ENCODE assay signal across 13 mouse cellular contexts in genomic region chr17:33675452-33675851, GRCm38 (mm10). TPM values are rescaled to one million over a fixed set of nuclear protein-coding genes. Genes with fewer than 3 reads are reported as not detected.
A peak's percentile ranks its signal among the peaks of the same experiment; 100 is the strongest.
DNase-seq lines count a peak whose midpoint lies in the region; ATAC-seq lines count a peak whose summit lies in the region.
"Had no signal": no experiment of that assay in that cellular context is flagged by ENCODE, and none has a peak within 500 bp of the region (broad histone marks: within the 10 kb centered on the region; RNA-seq: fewer than 3 reads in every experiment).

No protein-coding gene starts in this region.

- H3K9ac ChIP-seq in kidney, embryonic 14.5 days (ENCODE audit: low read depth, low read length) = no peak overlapping the region
- no peak overlapping the region for H3K9ac ChIP-seq in forebrain, embryonic 11.5 days (ENCODE audit: low read length)
- H3K9ac ChIP-seq: limb, embryonic 15.5 days; neural tube, embryonic 12.5 days had no signal

- H3K4me2 ChIP-seq in kidney, embryonic 14.5 days (replicated peaks; ENCODE audit: low read depth, low read length) = no peak overlapping the region
- no peak overlapping the region for H3K4me2 ChIP-seq in forebrain, embryonic 11.5 days (ENCODE audit: low read depth, low read length, severe bottlenecking)
- H3K4me2 ChIP-seq: limb, embryonic 15.5 days; neural tube, embryonic 12.5 days had no signal

- no peaks in the 10 kb centered on the region for H3K27me3 ChIP-seq in kidney, embryonic 14.5 days (ENCODE audit: control insufficient read depth, insufficient read depth, low read length)
- H3K27me3 ChIP-seq in forebrain, embryonic 11.5 days (ENCODE audit: control insufficient read depth, insufficient read depth, low read length) = no peaks in the 10 kb centered on the region
- H3K27me3 ChIP-seq: limb, embryonic 15.5 days; megakaryocyte, embryonic 14.5 days; neural tube, embryonic 12.5 days had no signal

- H3K36me3 ChIP-seq in kidney, embryonic 14.5 days (ENCODE audit: control insufficient read depth, insufficient read depth, low read length) = peaks cover 30% of the 10 kb centered on the region
- peaks cover 3% of the 10 kb centered on the region; the same call in 1 of the 2 replicates for H3K36me3 ChIP-seq in forebrain, embryonic 11.5 days (ENCODE audit: control insufficient read depth, insufficient read depth, low read length)

- peak; percentile 27 to 28 for DNase-seq in cerebellum, adult 18-20 months
- DNase-seq in cerebellum, adult 11-12 months = no peak
- DNase-seq in kidney, adult 18-20 months = peak; percentile 13
- DNase-seq in 416B (ENCODE audit: low read depth) = peak; percentile 24
- DNase-seq in large intestine, adult 2 months (ENCODE audit: low read depth, low spot score) = peak; percentile 84
- no peak for DNase-seq in forebrain, embryonic 11.5 days (ENCODE audit: low spot score)
- DNase-seq in retina, postnatal 1 day = no peak
- DNase-seq: B cell, adult 2 months had no signal

- no peaks in the 10 kb centered on the region for H3K9me3 ChIP-seq in kidney, embryonic 14.5 days (ENCODE audit: control insufficient read depth, low read length)
- no peaks in the 10 kb centered on the region for H3K9me3 ChIP-seq in forebrain, embryonic 11.5 days (ENCODE audit: control insufficient read depth, low read length)
- H3K9me3 ChIP-seq: limb, embryonic 15.5 days; megakaryocyte, embryonic 14.5 days; neural tube, embryonic 12.5 days had no signal

- 0 out of 2 replicates have a peak, but pooled peaks cover 2% of the 10 kb centered on the region for H3K4me1 ChIP-seq in kidney, embryonic 14.5 days (ENCODE audit: control insufficient read depth, insufficient read depth, low read length)
- H3K4me1 ChIP-seq in forebrain, embryonic 11.5 days (replicated peaks; ENCODE audit: control insufficient read depth, insufficient read depth, low read length) = no peaks in the 10 kb centered on the region
- H3K4me1 ChIP-seq: neural tube, embryonic 12.5 days had no signal

- H3K4me3 ChIP-seq in kidney, embryonic 14.5 days (ENCODE audit: low read length) = no peak overlapping the region
- H3K4me3 ChIP-seq in forebrain, embryonic 11.5 days (ENCODE audit: low read depth, low read length) = no peak overlapping the region
- H3K4me3 ChIP-seq: limb, embryonic 15.5 days; megakaryocyte, embryonic 14.5 days; neural tube, embryonic 12.5 days had no signal

- ATAC-seq in kidney, embryonic 14.5 days (ENCODE audit: low FRiP score, low TSS enrichment) = no peak
- no peak for ATAC-seq in forebrain, embryonic 11.5 days (replicated peaks; ENCODE audit: low FRiP score)
- ATAC-seq: hindbrain, embryonic 16.5 days had no signal

- H3K27ac ChIP-seq in kidney, embryonic 14.5 days (ENCODE audit: low read depth, low read length) = no peak overlapping the region
- H3K27ac ChIP-seq in forebrain, embryonic 11.5 days (ENCODE audit: low read depth, low read length) = no peak overlapping the region
- H3K27ac ChIP-seq: limb, embryonic 15.5 days; neural tube, embryonic 12.5 days had no signal

RNA-seq across cellular contexts. Expression of gene Hnrnpm, which starts 11.2 kb away (rescaled TPM):
- polyA plus RNA-seq in kidney, embryonic 14.5 days (2014; fragmentation: Nextera tagmentation; extraction: Ambion mirVana) = 375 and 422 TPM in 2 replicates
- polyA plus RNA-seq in large intestine, adult 2 months (2012; rRNA removed) = 49.2 and 52.1 TPM in 2 replicates
- polyA plus RNA-seq in forebrain, embryonic 11.5 days (2014; fragmentation: Nextera tagmentation; extraction: Ambion mirVana) = 574 and 590 TPM in 2 replicates

RNA-seq across cellular contexts. Expression of gene Pram1, which starts 37.6 kb away (rescaled TPM):
- 0.66 and 0.81 TPM in 2 replicates for polyA plus RNA-seq in kidney, embryonic 14.5 days (2014; fragmentation: Nextera tagmentation; extraction: Ambion mirVana)
- polyA plus RNA-seq in large intestine, adult 2 months (2012; rRNA removed) = 1.5 and 1.7 TPM in 2 replicates
- 0.61 and 1.2 TPM in 2 replicates for polyA plus RNA-seq in forebrain, embryonic 11.5 days (2014; fragmentation: Nextera tagmentation; extraction: Ambion mirVana)

RNA-seq across cellular contexts. Expression of gene March2, which starts 43.0 kb away (rescaled TPM):
- 31.2 and 46.1 TPM in 2 replicates for polyA plus RNA-seq in kidney, embryonic 14.5 days (2014; fragmentation: Nextera tagmentation; extraction: Ambion mirVana)
- 53.8 and 55.5 TPM in 2 replicates for polyA plus RNA-seq in large intestine, adult 2 months (2012; rRNA removed)
- polyA plus RNA-seq in forebrain, embryonic 11.5 days (2014; fragmentation: Nextera tagmentation; extraction: Ambion mirVana) = 39.3 and 40.1 TPM in 2 replicates

RNA-seq across cellular contexts. Expression of gene Zfp414, which starts 46.6 kb away (rescaled TPM):
- 73.1 and 82.9 TPM in 2 replicates for polyA plus RNA-seq in kidney, embryonic 14.5 days (2014; fragmentation: Nextera tagmentation; extraction: Ambion mirVana)
- 31.2 and 31.4 TPM in 2 replicates for polyA plus RNA-seq in large intestine, adult 2 months (2012; rRNA removed)
- 71.8 and 85.4 TPM in 2 replicates for polyA plus RNA-seq in forebrain, embryonic 11.5 days (2014; fragmentation: Nextera tagmentation; extraction: Ambion mirVana)

Comparison
In these comparisons a context has a peak if more than half of its experiments do, and no peak if none do; other contexts are left out.
1. DNase-seq: peak in cerebellum, adult 18-20 months (2 of 2), kidney, adult 18-20 months (single experiment), 416B (single experiment) and large intestine, adult 2 months (single experiment); none in cerebellum, adult 11-12 months (single experiment), forebrain, embryonic 11.5 days (single experiment) and retina, postnatal 1 day (single experiment).